Comparison of ENCODE assay signal across 9 mouse cellular contexts in the genomic region with DNA sequence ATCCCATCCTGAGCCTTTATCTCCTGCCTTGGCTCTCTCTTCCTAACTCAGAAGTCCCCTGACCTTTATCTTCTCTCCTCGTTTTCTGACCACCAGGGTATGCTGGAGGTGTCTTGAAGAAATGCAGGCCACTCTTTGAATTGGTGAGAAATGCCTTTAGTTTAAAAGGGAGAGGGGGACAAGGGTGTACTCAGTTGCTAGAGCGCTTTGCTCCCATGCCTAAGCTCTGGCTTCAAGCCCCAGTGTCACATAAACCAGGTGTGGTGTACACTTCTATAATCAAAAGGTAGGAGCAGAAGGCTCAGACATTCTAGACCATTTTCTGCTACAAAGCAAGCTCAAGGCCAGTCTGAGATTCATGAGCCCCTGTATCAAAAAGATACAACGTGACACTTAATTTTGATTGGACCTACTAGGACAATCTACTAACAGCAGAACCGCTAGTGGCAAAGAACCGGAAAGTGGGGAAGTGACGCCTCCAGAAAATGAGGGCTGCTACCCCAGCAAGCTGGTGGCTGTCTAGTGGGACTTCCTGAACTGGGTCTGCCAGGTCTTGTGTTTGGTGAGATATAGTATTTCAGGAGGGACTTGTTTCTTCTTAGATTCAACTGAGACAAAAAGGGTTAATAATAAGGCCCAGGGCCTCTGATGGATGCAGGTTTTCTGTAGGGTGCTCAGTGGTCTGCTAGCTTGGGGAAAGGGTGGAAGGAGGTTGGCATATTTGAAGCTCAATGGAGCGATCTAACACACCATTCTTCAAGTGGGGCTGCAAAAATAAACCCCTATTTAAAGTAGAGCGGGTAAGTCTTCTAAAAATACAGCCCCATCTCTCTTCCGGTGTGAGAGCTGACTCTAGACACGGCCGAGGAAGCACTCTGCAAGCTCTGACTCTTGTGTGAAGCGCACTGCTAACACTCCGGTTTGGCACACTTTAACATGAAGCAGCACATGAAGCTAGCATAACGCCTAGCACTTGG.
DNase-seq lines count a peak whose midpoint lies in the region; ATAC-seq and TF ChIP-seq lines count a peak whose summit lies in the region.
"Had no signal": no experiment of that assay in that cellular context is flagged by ENCODE, and none has a peak within 500 bp of the region (broad histone marks: within the 10 kb centered on the region; RNA-seq: fewer than 3 reads in every experiment).

No protein-coding gene starts in this region.

- H3K36me3 ChIP-seq in heart, embryonic 12.5 days, result no peaks in the 10 kb centered on the region
- H3K36me3 ChIP-seq in intestine, postnatal 0 days (ENCODE audit: control insufficient read depth, insufficient read depth), result no peaks in the 10 kb centered on the region
- H3K36me3 ChIP-seq: G1E had no signal

- no peaks in the 10 kb centered on the region for H3K27me3 ChIP-seq in heart, embryonic 12.5 days (replicated peaks)
- H3K27me3 ChIP-seq in intestine, postnatal 0 days (replicated peaks; ENCODE audit: control insufficient read depth, insufficient read depth, low read length), result no peaks in the 10 kb centered on the region

- H3K4me3 ChIP-seq in heart, embryonic 12.5 days, result no peak overlapping the region
- H3K4me3 ChIP-seq in cortical plate, adult 2 months (ENCODE audit: insufficient read depth, low read length), result no peak overlapping the region
- H3K4me3 ChIP-seq in intestine, postnatal 0 days (ENCODE audit: low read depth, low read length), result no peak overlapping the region

- TF ChIP-seq POLR2A in cortical plate, adult 2 months (IDR thresholded peaks at IDR 0.05; ENCODE audit: extremely low read depth, insufficient read depth, low read length), result no peak

- peak overlapping the region; percentile 67 for H3K9ac ChIP-seq in heart, embryonic 12.5 days
- H3K9ac ChIP-seq in intestine, postnatal 0 days (ENCODE audit: low read depth, low read length), result no peak overlapping the region

- peak overlapping the region; percentile 93 for H3K27ac ChIP-seq in heart, embryonic 12.5 days (ENCODE audit: poor library complexity, severe bottlenecking)
- peak overlapping the region; percentile 64 for H3K27ac ChIP-seq in cortical plate, adult 2 months (ENCODE audit: insufficient read depth, low read length)
- H3K27ac ChIP-seq in intestine, postnatal 0 days (ENCODE audit: low read depth, low read length), result no peak overlapping the region

- 45% methylated on average over 14 of the region's 14 CpGs for WGBS in heart, embryonic 12.5 days
- WGBS in intestine, postnatal 0 days, result 74% methylated on average over 14 of the region's 14 CpGs

- no peak for TF ChIP-seq CTCF in cortical plate, adult 2 months (IDR thresholded peaks at IDR 0.05; ENCODE audit: extremely low read depth, insufficient read depth, low read length)
- peak; percentile 38; the same call in 1 of the 2 replicates for TF ChIP-seq CTCF in intestine, postnatal 0 days (IDR thresholded peaks at IDR 0.05; ENCODE audit: low read depth)

- no peak for DNase-seq in heart, adult 8-10 months (ENCODE audit: low spot score)
- DNase-seq in natural killer cell, adult 2 months (ENCODE audit: low spot score in 2 of 2), result peak; percentile 73
- no peak for DNase-seq in right cerebral cortex, postnatal 36 days (ENCODE audit: low spot score in 2 of 2)
- no peak for DNase-seq in adipocyte (ENCODE audit: low spot score)
- DNase-seq in layer of hippocampus, postnatal 36 days, result no peak

- no peak for ATAC-seq in heart, embryonic 12.5 days (ENCODE audit: insufficient number of reproducible peaks, low FRiP score)
- no peak for ATAC-seq in intestine, postnatal 0 days

- H3K9me3 ChIP-seq in heart, embryonic 12.5 days (replicated peaks), result no peaks in the 10 kb centered on the region
- H3K9me3 ChIP-seq in intestine, postnatal 0 days (ENCODE audit: control insufficient read depth), result no peaks in the 10 kb centered on the region
- H3K9me3 ChIP-seq: G1E had no signal

- peaks cover 46% of the 10 kb centered on the region for H3K4me1 ChIP-seq in heart, embryonic 12.5 days (replicated peaks)
- H3K4me1 ChIP-seq in cortical plate, adult 2 months (ENCODE audit: control insufficient read depth, insufficient read depth, low read length), result peaks cover 2% of the 10 kb centered on the region; the same call in 1 of the 2 replicates
- peaks cover 6% of the 10 kb centered on the region; the same call in 1 of the 2 replicates for H3K4me1 ChIP-seq in intestine, postnatal 0 days (replicated peaks; ENCODE audit: control insufficient read depth, insufficient read depth, low read length)

- H3K4me2 ChIP-seq in heart, embryonic 12.5 days, result peak overlapping the region; percentile 70
- H3K4me2 ChIP-seq in intestine, postnatal 0 days (replicated peaks; ENCODE audit: low read depth), result peak overlapping the region; percentile 74

Comparison
In these comparisons a context has a peak if more than half of its experiments do, and no peak if none do; other contexts are left out.
1. DNase-seq: peak in natural killer cell, adult 2 months (2 of 2); none in heart, adult 8-10 months (single experiment), right cerebral cortex, postnatal 36 days (0 of 2), adipocyte (single experiment) and layer of hippocampus, postnatal 36 days (0 of 2).